23 mouse cellular contexts compared by ENCODE assay signal in the genomic region with DNA sequence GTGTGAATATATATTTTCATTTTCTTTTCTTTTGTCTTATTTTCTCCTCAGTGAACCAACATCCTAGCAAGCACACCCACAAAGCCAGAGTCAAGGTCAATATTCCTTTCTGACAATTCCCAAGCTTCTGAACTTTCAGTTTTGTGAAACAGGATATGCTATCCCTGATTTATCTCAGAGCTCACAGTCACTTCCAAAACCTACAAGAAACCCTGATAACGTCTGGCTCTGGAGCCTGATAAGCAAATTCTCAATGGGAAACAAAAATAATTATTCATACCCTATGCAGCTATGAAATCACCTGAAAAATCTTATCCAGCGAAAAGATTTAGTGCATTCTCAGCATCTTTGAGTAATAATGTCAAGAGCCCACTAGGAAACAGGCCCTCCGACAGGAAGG. TPM values are rescaled to one million over a fixed set of nuclear protein-coding genes. Genes with fewer than 3 reads are reported as not detected.
A peak's percentile ranks its signal among the peaks of the same experiment; 100 is the strongest.
DNase-seq lines count a peak whose midpoint lies in the region; ATAC-seq lines count a peak whose summit lies in the region.
"Had no signal": no experiment of that assay in that cellular context is flagged by ENCODE, and none has a peak within 500 bp of the region (broad histone marks: within the 10 kb centered on the region; RNA-seq: fewer than 3 reads in every experiment).

No protein-coding gene starts in this region.

- no peaks in the 10 kb centered on the region for H3K27me3 ChIP-seq in heart, embryonic 12.5 days (replicated peaks)
- no peaks in the 10 kb centered on the region for H3K27me3 ChIP-seq in heart, embryonic 14.5 days (ENCODE audit: control insufficient read depth, insufficient read depth, low read length)
- peaks cover 15% of the 10 kb centered on the region for H3K27me3 ChIP-seq in midbrain, embryonic 11.5 days (ENCODE audit: control insufficient read depth, insufficient read depth, low read length)
- H3K27me3 ChIP-seq in midbrain, embryonic 14.5 days (ENCODE audit: control insufficient read depth, insufficient read depth, low read length), result peaks cover 39% of the 10 kb centered on the region

- no peaks in the 10 kb centered on the region for H3K9me3 ChIP-seq in heart, embryonic 12.5 days (replicated peaks)
- H3K9me3 ChIP-seq in heart, embryonic 14.5 days (ENCODE audit: control insufficient read depth, low read length), result no peaks in the 10 kb centered on the region
- no peaks in the 10 kb centered on the region for H3K9me3 ChIP-seq in midbrain, embryonic 11.5 days (ENCODE audit: control insufficient read depth, low read length)
- no peaks in the 10 kb centered on the region for H3K9me3 ChIP-seq in midbrain, embryonic 14.5 days (ENCODE audit: control insufficient read depth, low read length)
- H3K9me3 ChIP-seq: embryonic facial prominence, embryonic 13.5 days; embryonic facial prominence, embryonic 15.5 days; forebrain, embryonic 10.5 days; forebrain, embryonic 12.5 days had no signal

- no peak overlapping the region for H3K4me3 ChIP-seq in heart, embryonic 12.5 days
- H3K4me3 ChIP-seq in heart, embryonic 14.5 days (ENCODE audit: control insufficient read depth in 1 of 2, insufficient read depth in 1 of 2, low read depth in 1 of 2, low read length in 2 of 2), result no peak overlapping the region
- no peak overlapping the region for H3K4me3 ChIP-seq in midbrain, embryonic 11.5 days (ENCODE audit: low read depth, low read length)
- H3K4me3 ChIP-seq in midbrain, embryonic 14.5 days (replicated peaks; ENCODE audit: low read depth, low read length), result no peak overlapping the region
- H3K4me3 ChIP-seq: embryonic facial prominence, embryonic 13.5 days; embryonic facial prominence, embryonic 15.5 days; erythroblast, embryonic 14.5 days; forebrain, embryonic 10.5 days; forebrain, embryonic 12.5 days had no signal

- peak overlapping the region; percentile 59 for H3K27ac ChIP-seq in heart, embryonic 12.5 days (ENCODE audit: poor library complexity, severe bottlenecking)
- no peak overlapping the region for H3K27ac ChIP-seq in heart, embryonic 14.5 days (replicated peaks in 1 of 2; ENCODE audit: control insufficient read depth in 1 of 2, insufficient read depth in 1 of 2, low read depth in 2 of 2, low read length in 2 of 2)
- H3K27ac ChIP-seq in midbrain, embryonic 11.5 days (ENCODE audit: low read depth, low read length), result no peak overlapping the region
- no peak overlapping the region for H3K27ac ChIP-seq in midbrain, embryonic 14.5 days (replicated peaks; ENCODE audit: low read depth, low read length)
- H3K27ac ChIP-seq: embryonic facial prominence, embryonic 13.5 days; embryonic facial prominence, embryonic 15.5 days; forebrain, embryonic 10.5 days; forebrain, embryonic 12.5 days had no signal

- H3K9ac ChIP-seq in heart, embryonic 12.5 days, result no peak overlapping the region
- no peak overlapping the region for H3K9ac ChIP-seq in heart, embryonic 14.5 days (ENCODE audit: low read length)
- no peak overlapping the region for H3K9ac ChIP-seq in midbrain, embryonic 11.5 days (ENCODE audit: low read length)
- no peak overlapping the region for H3K9ac ChIP-seq in midbrain, embryonic 14.5 days (replicated peaks; ENCODE audit: low read length)
- H3K9ac ChIP-seq: embryonic facial prominence, embryonic 13.5 days; embryonic facial prominence, embryonic 15.5 days; forebrain, embryonic 12.5 days had no signal

- no peak for DNase-seq in heart, postnatal 25 days (ENCODE audit: low spot score)
- no peak for DNase-seq in heart, postnatal 4 days
- peak; percentile 75 for DNase-seq in midbrain, embryonic 11.5 days (ENCODE audit: low spot score, missing footprints)
- no peak for DNase-seq in midbrain, embryonic 14.5 days
- DNase-seq: adrenal gland, adult 2 months; adrenal gland, postnatal 10 days; adrenal gland, postnatal 25 days; cerebellum, adult 11 months; cerebellum, adult 18-20 months; cerebellum, adult 8-10 months; cerebellum, adult 9-11 months; cerebellum, postnatal 14 days; cerebellum, postnatal 36 days; embryo, embryonic 11 days had no signal

- peaks cover 30% of the 10 kb centered on the region for H3K4me1 ChIP-seq in heart, embryonic 12.5 days (replicated peaks)
- peaks cover 4 to 19% of the 10 kb centered on the region in 2 experiments for H3K4me1 ChIP-seq in heart, embryonic 14.5 days (ENCODE audit: control insufficient read depth in 2 of 2, insufficient read depth in 2 of 2, low read length in 2 of 2)
- H3K4me1 ChIP-seq in midbrain, embryonic 11.5 days (ENCODE audit: control insufficient read depth, insufficient read depth, low read length), result peaks cover 19% of the 10 kb centered on the region
- H3K4me1 ChIP-seq in midbrain, embryonic 14.5 days (ENCODE audit: control insufficient read depth, insufficient read depth, low read length), result peaks cover 25% of the 10 kb centered on the region

- intact Hi-C loops in heart, postnatal 25 days (cut with DNase I), result loop anchor here (5.0 to 10.0 kb wide), 5 partner anchors 205 to 1515 kb away; partner anchors contain the start of gene Cstf2t

- WGBS in heart, embryonic 12.5 days, result 36% methylated on average over 3 of the region's 3 CpGs
- WGBS in heart, embryonic 14.5 days, result 35% methylated on average over 3 of the region's 3 CpGs
- 64% methylated on average over 3 of the region's 3 CpGs for WGBS in midbrain, embryonic 11.5 days
- WGBS in midbrain, embryonic 14.5 days, result 80% methylated on average over 3 of the region's 3 CpGs

- H3K36me3 ChIP-seq in heart, embryonic 12.5 days, result no peaks in the 10 kb centered on the region
- no peaks in the 10 kb centered on the region for H3K36me3 ChIP-seq in heart, embryonic 14.5 days (ENCODE audit: control insufficient read depth, insufficient read depth, low read length)
- H3K36me3 ChIP-seq in midbrain, embryonic 11.5 days (ENCODE audit: control insufficient read depth, insufficient read depth, low read length), result no peaks in the 10 kb centered on the region
- no peaks in the 10 kb centered on the region for H3K36me3 ChIP-seq in midbrain, embryonic 14.5 days (ENCODE audit: control insufficient read depth, insufficient read depth, low read length)
- H3K36me3 ChIP-seq: embryonic facial prominence, embryonic 13.5 days; embryonic facial prominence, embryonic 15.5 days; forebrain, embryonic 10.5 days; forebrain, embryonic 12.5 days had no signal

- H3K4me2 ChIP-seq in heart, embryonic 12.5 days, result no peak overlapping the region
- peak overlapping the region; percentile 31; the same call in 1 of the 2 replicates for H3K4me2 ChIP-seq in heart, embryonic 14.5 days (ENCODE audit: low read length)
- H3K4me2 ChIP-seq in midbrain, embryonic 11.5 days, result no peak overlapping the region
- H3K4me2 ChIP-seq in midbrain, embryonic 14.5 days (ENCODE audit: low read length), result no peak overlapping the region
- H3K4me2 ChIP-seq: embryonic facial prominence, embryonic 13.5 days; embryonic facial prominence, embryonic 15.5 days; forebrain, embryonic 12.5 days had no signal

- no peak for ATAC-seq in heart, embryonic 12.5 days (ENCODE audit: insufficient number of reproducible peaks, low FRiP score)
- ATAC-seq in heart, embryonic 14.5 days (ENCODE audit: insufficient number of reproducible peaks, insufficient read depth, low FRiP score, low read depth), result no peak
- ATAC-seq in midbrain, embryonic 11.5 days (ENCODE audit: low FRiP score), result no peak
- no peak for ATAC-seq in midbrain, embryonic 14.5 days (ENCODE audit: low FRiP score, low TSS enrichment)
- ATAC-seq: forebrain, embryonic 14.5 days had no signal

RNA-seq across cellular contexts. Expression of gene Prkg1, which starts 5.0 kb away (rescaled TPM):
- polyA plus RNA-seq in heart, embryonic 12.5 days (2016; fragmentation: Nextera tagmentation; extraction: Ambion mirVana), result 10.7 and 11.5 TPM in 2 replicates
- 10 to 100 TPM; 12.2 to 14.8 TPM for total RNA-seq in heart, postnatal 25 days (2021)
- 8.0 and 9.6 TPM in 2 replicates for polyA plus RNA-seq in heart, embryonic 14.5 days (2014; fragmentation: Nextera tagmentation; extraction: Ambion mirVana)
- total RNA-seq in heart, postnatal 4 days (2021), result 10 to 100 TPM; 22.5 to 23.9 TPM
- polyA plus RNA-seq in midbrain, embryonic 11.5 days (2014; fragmentation: Nextera tagmentation; extraction: Ambion mirVana), result 4.9 and 6.1 TPM in 2 replicates
- polyA plus RNA-seq in midbrain, embryonic 14.5 days (2014; fragmentation: Nextera tagmentation; extraction: Ambion mirVana), result 3.9 and 5.4 TPM in 2 replicates
- total RNA-seq: MEL had no signal
- polyA plus RNA-seq: erythroblast, embryonic 14.5 days had no signal
